Mouse (Mus musculus) embryonic facial prominence, embryonic 13.5 days (tissue): ENCODE results near the gene Il6st. TPM values are rescaled to one million over a fixed set of nuclear protein-coding genes. Genes with fewer than 3 reads are reported as not detected.

ENCODE experiments used
- ATAC-seq: fragments of 200-750 bp; cut with Nextera tagmentation; 2 replicates; pipeline ENCODE4 v1.8.0; 2017; ENCODE audit warnings: low read depth; ENCODE audit not compliant: insufficient number of reproducible peaks, insufficient read depth, low FRiP score, low TSS enrichment
- H3K27ac ChIP-seq: fragments of 300-500 bp; sonication (generic); 2 replicates; pipeline ENCODE4 v1.5.1; 2015; ENCODE audit warnings: moderate library complexity, mild to moderate bottlenecking, inconsistent platforms
- H3K27me3 ChIP-seq: fragments of 300-500 bp; sonication (generic); 2 replicates; pipeline ENCODE4 v1.6.1; 2015; ENCODE audit warnings: mild to moderate bottlenecking, inconsistent platforms
- H3K36me3 ChIP-seq: fragments of 300-500 bp; sonication (generic); 2 replicates; pipeline ENCODE4 v1.6.1; 2015; ENCODE audit warnings: mild to moderate bottlenecking, inconsistent platforms
- H3K4me1 ChIP-seq: fragments of 300-500 bp; sonication (generic); 2 replicates; pipeline ENCODE4 v1.6.1; 2015; ENCODE audit warnings: inconsistent platforms
- H3K4me2 ChIP-seq: fragments of 300-500 bp; sonication (generic); 2 replicates; pipeline ENCODE4 v1.6.1; 2015; ENCODE audit warnings: moderate library complexity, mild to moderate bottlenecking, inconsistent platforms
- H3K4me3 ChIP-seq: fragments of 300-500 bp; sonication (generic); 2 replicates; pipeline ENCODE4 v1.5.1; 2015; ENCODE audit warnings: mild to moderate bottlenecking, inconsistent platforms
- H3K9ac ChIP-seq: fragments of 300-500 bp; sonication (generic); 2 replicates; pipeline ENCODE4 v1.6.1; 2015; ENCODE audit warnings: mild to moderate bottlenecking, inconsistent platforms
- H3K9me3 ChIP-seq: fragments of 300-500 bp; sonication (generic); 2 replicates; pipeline ENCODE4 v1.6.1; 2016; ENCODE audit warnings: inconsistent platforms
- WGBS: fragments of 180-500 bp; shearing (Covaris S2); methylation state at CpG from one replicate; pipeline ENCODE4 v1.1.7; 2015; ENCODE audit warnings: mixed read lengths; 5-methylcytosine and 5-hydroxymethylcytosine counted together
- polyA plus RNA-seq: library from polyadenylated mRNA; unstranded; fragments of >200 nt; fragmentation: Nextera tagmentation; extraction: Ambion mirVana; gene quantifications from 2 replicates; pipeline ENCODE4 v1.2.1, GENCODE M21; 2015

The Il6st gene
- polyA plus RNA-seq, 1 experiment from 2014 or later, result 28.1 TPM

DNA sequence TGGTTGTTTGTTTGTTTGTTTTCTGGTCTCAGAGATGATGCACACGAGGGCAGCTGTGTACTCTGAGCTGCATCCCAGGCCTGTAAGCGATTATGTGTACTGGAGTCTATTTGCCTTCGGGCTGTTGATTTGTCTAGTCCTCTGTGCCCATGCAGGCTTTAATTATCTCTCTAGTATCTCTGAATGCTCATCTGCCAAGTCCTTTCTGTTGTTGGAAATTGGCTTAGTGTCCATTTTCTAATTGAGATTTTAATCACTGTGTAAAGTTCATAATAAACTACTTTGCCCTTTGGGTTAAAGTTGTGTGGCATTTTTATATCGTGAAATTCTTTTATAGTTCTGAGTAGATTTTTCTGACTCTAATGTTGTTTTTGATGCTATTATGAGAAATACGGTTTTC, 5.6 kb downstream of the Il6st start:
- Histone ChIP-seq H3K9me3 (no peaks in the 10 kb centered on the region), H3K27ac (no peak overlapping the region)

DNA sequence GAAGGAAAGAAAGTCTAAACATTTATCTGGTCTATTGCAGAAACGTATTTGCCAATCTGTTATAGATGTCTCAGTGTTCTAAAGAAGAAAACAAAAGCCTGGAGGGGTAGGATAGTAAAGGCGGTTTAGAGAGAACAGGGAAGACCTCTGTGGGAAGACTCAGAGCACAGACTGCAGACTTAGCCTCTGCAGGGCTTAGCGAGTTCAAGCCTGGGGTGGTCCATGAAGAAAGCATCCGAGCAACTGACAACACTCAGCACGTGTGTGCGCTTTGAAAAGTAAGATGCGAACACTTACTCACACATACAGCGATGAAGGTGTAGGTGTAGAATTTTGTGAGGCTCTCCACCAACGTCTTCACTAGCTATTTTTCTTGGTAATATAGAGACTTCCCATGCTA, 7.3 kb downstream of the Il6st start:
- ATAC-seq, result no peak
- 83% methylated on average over 9 of the region's 9 CpGs for WGBS
- Histone ChIP-seq H3K4me1 (peaks cover 12% of the 10 kb centered on the region), H3K4me3 (no peak overlapping the region), H3K9ac (no peak overlapping the region), H3K36me3 (peaks cover 11% of the 10 kb centered on the region), H3K9me3 (no peaks in the 10 kb centered on the region), H3K27me3 (no peaks in the 10 kb centered on the region), H3K27ac (no peak overlapping the region), H3K4me2 (no peak overlapping the region)

More for the DNA sequence above, 5.6 kb downstream of the Il6st start:
- ATAC-seq, result no peak
- no peaks in the 10 kb centered on the region for H3K27me3 ChIP-seq
- H3K9ac ChIP-seq, result no peak overlapping the region
- H3K36me3 ChIP-seq, result no peaks in the 10 kb centered on the region
- no peak overlapping the region for H3K4me2 ChIP-seq
- peaks cover 25% of the 10 kb centered on the region for H3K4me1 ChIP-seq
- no peak overlapping the region for H3K4me3 ChIP-seq
- 59% methylated on average over 5 of the region's 5 CpGs for WGBS

DNA sequence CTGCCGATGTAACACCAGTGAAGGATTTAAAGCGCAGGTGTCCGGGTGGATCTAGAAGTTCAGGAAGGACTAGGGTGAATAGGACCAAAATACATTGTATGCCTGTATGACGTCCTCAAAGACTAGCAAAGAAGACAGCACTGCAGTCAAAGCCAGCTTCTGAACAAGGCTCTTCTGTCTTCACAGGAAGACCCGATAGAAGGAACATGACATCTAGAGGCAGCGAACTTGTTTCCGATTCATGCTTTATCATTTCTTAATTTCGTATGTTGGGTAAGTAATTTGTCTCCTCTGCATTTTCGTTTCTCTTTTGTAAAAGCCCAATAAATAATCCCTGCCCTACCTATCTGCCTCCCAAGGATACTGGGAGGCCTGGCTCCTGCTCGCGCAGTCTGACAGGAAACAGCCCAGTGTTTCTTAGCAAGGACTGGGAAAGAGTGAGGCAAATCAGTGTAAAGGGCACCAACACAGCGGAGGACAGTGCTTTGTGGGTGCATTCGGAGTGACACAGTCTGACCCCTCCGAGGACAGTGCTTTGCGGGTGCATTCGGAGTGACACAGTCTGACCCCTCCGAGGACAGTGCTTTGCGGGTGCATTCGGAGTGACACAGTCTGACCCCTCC, 8.6 kb downstream of the Il6st start:
- Histone ChIP-seq H3K27ac (no peak overlapping the region), H3K4me3 (no peak overlapping the region), H3K27me3 (no peaks in the 10 kb centered on the region), H3K9me3 (no peaks in the 10 kb centered on the region), H3K36me3 (peaks cover 17% of the 10 kb centered on the region), H3K4me1 (peaks cover 5% of the 10 kb centered on the region), H3K4me2 (no peak overlapping the region), H3K9ac (no peak overlapping the region)
- WGBS, result 87% methylated on average over 19 of the region's 19 CpGs
- no peak for ATAC-seq

DNA sequence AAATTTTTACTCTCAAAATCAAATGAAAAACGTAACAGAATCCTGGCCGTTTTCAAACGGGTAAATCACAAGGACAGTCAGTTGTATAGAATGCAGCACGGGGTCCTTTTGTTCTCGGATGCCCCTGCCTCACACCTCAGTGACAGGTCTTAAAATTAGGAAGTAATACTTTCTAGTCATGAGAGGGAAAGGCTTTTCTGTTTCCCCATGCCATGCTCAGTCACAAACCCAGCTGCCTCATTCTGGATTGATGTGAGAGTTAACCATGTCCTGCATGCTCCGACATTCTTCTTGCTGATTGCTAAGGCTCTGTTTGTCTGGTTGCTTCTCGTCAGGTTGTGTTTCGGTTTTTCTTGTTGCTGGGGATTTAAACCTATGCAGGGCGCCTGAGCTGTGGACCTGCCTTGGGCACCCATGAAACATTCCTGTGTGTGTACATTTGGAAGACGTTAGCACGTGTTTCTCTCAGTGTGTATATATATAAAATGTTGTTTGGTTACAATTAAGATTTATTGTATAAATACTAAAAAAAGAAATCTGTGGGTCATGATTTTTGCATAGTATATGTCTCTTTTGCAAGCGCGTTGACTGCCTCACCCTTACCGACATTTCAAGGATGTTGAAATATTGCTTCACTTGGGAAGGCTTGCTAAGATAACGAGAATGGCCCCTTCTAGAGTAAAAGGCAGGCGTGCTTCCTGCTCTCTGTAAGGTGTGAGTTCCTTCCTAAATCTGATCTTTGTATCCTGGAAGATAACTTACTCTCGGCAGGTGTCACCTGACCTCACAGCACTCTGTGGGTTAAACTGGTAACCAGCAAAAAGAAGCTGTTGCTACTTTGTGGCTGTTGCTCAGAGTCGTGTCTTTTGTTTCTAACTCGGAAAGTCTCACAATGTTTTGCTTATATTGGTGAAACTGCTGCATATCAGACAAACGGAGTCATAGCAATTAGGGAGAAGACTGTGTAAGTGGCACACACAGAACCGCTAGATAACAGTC, 10.2 kb downstream of the Il6st start:
- no peak overlapping the region for H3K9ac ChIP-seq
- H3K27me3 ChIP-seq, result no peaks in the 10 kb centered on the region
- WGBS, result 74% methylated on average over 21 of the region's 21 CpGs
- no peak overlapping the region for H3K4me3 ChIP-seq
- H3K9me3 ChIP-seq, result no peaks in the 10 kb centered on the region
- H3K36me3 ChIP-seq, result peaks cover 19% of the 10 kb centered on the region
- ATAC-seq, result no peak
- no peak overlapping the region for H3K27ac ChIP-seq
- peaks cover 5% of the 10 kb centered on the region for H3K4me1 ChIP-seq
- H3K4me2 ChIP-seq, result no peak overlapping the region

DNA sequence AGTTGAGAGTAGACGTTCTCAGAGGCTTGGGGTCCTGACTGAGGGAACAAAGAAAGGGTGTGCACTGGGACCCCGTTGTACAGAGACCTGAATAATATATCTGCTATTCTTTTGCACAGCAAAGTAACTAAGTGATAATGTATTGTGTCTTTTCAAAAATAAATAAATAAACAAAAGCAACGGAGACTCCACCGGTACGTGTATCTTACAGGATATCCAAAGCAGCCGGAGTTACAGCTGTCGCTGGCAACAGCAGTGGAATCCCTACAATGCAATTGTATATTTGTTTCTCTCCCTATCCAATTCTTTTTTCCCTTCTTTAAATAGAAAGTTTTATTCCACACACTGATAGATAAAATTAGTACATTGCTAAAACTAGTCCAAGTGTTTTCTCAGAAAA, 15.2 kb downstream of the Il6st start:
- H3K4me3 ChIP-seq, result no peak overlapping the region
- no peak overlapping the region for H3K27ac ChIP-seq
- H3K4me1 ChIP-seq, result no peaks in the 10 kb centered on the region
- no peaks in the 10 kb centered on the region for H3K27me3 ChIP-seq
- 85% methylated on average over 7 of the region's 7 CpGs for WGBS
- ATAC-seq, result no peak
- H3K4me2 ChIP-seq, result no peak overlapping the region
- no peak overlapping the region for H3K9ac ChIP-seq
- H3K36me3 ChIP-seq, result peaks cover 55% of the 10 kb centered on the region
- no peaks in the 10 kb centered on the region for H3K9me3 ChIP-seq

DNA sequence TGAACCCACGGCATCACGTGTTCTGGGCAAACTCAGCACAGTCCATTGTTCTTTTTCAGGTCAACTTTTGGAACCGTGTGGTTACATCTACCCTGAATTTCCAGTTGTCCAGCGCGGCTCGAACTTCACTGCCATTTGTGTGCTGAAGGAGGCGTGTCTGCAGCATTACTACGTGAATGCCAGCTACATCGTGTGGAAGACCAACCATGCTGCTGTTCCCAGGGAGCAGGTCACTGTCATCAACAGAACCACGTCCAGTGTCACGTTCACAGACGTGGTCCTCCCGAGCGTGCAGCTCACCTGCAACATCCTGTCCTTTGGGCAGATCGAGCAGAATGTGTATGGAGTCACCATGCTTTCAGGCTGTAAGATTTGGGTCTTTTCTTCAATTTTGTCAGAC, 16.1 kb downstream of the Il6st start:
- Histone ChIP-seq H3K36me3 (peaks cover 62% of the 10 kb centered on the region), H3K9ac (no peak overlapping the region), H3K9me3 (no peaks in the 10 kb centered on the region), H3K4me1 (no peaks in the 10 kb centered on the region), H3K4me3 (no peak overlapping the region), H3K4me2 (no peak overlapping the region), H3K27me3 (no peaks in the 10 kb centered on the region), H3K27ac (no peak overlapping the region)
- 88% methylated on average over 15 of the region's 15 CpGs for WGBS
- ATAC-seq, result no peak

DNA sequence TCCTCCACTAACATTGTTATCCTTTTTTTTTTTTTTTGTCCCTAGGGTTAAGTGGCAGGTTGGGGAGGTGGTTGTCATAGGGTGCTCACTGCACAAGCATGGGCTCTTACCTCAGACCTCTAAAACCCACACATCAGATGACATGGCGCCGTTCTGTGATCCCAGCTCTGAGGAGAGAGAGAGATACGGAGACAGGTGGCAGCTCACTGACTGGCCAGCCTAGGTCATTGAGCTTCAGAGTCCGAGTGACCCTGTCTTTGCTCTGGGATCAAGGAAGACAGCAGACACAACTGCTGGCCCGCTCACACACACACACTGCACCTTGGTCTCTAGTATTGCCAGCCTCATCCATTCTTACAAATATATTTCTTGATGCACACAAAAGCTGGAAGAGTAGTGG, 18.7 kb downstream of the Il6st start:
- no peak overlapping the region for H3K9ac ChIP-seq
- no peak overlapping the region for H3K4me2 ChIP-seq
- no peak overlapping the region for H3K27ac ChIP-seq
- H3K36me3 ChIP-seq, result peaks cover 65% of the 10 kb centered on the region
- H3K9me3 ChIP-seq, result no peaks in the 10 kb centered on the region
- WGBS, result 91% methylated on average over 5 of the region's 5 CpGs
- no peaks in the 10 kb centered on the region for H3K27me3 ChIP-seq
- H3K4me3 ChIP-seq, result no peak overlapping the region
- H3K4me1 ChIP-seq, result no peaks in the 10 kb centered on the region
- no peak for ATAC-seq

DNA sequence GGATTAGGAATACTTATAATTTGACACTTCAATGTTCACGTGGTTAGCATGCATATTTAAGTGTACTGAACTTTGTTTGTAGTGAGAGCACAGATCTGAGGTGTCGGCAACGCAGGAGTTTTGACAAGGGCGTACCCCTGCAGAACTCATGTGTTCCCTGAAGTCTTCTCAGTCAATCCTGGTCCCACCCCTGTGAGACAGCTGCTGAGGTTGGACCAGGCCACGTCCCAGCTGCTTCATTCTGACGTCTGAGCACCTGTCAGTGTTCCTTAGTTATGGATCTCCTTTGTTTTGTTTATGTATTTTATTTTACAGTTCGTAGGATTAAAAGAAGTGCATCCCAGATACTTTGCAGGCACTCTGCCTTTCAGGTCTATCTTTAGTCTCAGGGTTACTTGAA, 19.1 kb downstream of the Il6st start:
- Histone ChIP-seq H3K27ac (no peak overlapping the region), H3K36me3 (peaks cover 63% of the 10 kb centered on the region), H3K4me3 (no peak overlapping the region), H3K27me3 (no peaks in the 10 kb centered on the region), H3K9ac (no peak overlapping the region), H3K4me2 (no peak overlapping the region), H3K9me3 (no peaks in the 10 kb centered on the region), H3K4me1 (no peaks in the 10 kb centered on the region)
- no peak for ATAC-seq
- 83% methylated on average over 7 of the region's 7 CpGs for WGBS

DNA sequence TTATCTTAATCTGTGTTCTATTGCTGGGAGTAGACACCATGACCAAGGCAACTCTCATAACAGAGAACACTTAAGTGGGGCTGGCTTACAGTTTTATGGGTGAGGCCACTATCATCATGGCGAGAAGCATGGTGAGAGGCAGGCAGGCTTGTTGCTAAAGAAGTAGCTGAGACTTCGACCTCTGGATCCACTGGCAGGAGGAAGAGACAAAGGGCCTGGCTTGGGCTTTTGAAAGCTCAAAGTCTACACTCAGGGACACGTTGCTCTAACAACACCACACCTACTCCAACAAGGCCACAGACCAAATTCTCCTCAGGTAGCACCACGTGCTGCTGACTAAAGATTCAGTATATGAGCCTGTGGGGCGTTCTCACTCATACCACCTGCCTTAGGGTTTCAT, 22.4 kb downstream of the Il6st start:
- Histone ChIP-seq H3K27me3 (no peaks in the 10 kb centered on the region), H3K36me3 (peaks cover 69% of the 10 kb centered on the region), H3K4me2 (no peak overlapping the region), H3K27ac (no peak overlapping the region), H3K9me3 (no peaks in the 10 kb centered on the region), H3K4me3 (no peak overlapping the region), H3K9ac (no peak overlapping the region), H3K4me1 (peaks cover 5% of the 10 kb centered on the region; the same call in 1 of the 2 replicates)
- WGBS, result 98% methylated on average over 5 of the region's 5 CpGs
- ATAC-seq, result no peak

DNA sequence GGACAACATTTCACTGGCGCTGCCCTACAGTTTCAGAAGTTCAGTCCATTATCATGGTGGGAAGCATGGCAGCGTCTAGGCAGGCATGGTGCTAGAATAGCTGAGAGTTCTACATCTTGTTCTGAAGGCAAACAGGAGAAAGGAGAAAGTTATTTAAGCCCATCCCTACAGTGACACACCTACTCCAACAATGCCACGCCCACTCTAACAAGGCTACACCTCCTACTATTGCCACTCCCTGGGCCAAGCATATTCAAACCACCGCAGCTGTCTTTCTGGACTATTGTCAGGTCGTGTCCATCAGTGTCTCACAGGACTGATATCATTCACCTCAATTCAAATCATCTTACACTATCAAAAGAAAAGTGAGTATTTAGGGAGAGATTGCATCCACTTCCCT, 22.8 kb downstream of the Il6st start:
- no peak overlapping the region for H3K9ac ChIP-seq
- peaks cover 69% of the 10 kb centered on the region for H3K36me3 ChIP-seq
- H3K27me3 ChIP-seq, result no peaks in the 10 kb centered on the region
- no peak for ATAC-seq
- no peak overlapping the region for H3K4me2 ChIP-seq
- H3K4me1 ChIP-seq, result peaks cover 5% of the 10 kb centered on the region; the same call in 1 of the 2 replicates
- no peak overlapping the region for H3K4me3 ChIP-seq
- H3K27ac ChIP-seq, result no peak overlapping the region
- 93% methylated on average over 5 of the region's 5 CpGs for WGBS
- H3K9me3 ChIP-seq, result no peaks in the 10 kb centered on the region

DNA sequence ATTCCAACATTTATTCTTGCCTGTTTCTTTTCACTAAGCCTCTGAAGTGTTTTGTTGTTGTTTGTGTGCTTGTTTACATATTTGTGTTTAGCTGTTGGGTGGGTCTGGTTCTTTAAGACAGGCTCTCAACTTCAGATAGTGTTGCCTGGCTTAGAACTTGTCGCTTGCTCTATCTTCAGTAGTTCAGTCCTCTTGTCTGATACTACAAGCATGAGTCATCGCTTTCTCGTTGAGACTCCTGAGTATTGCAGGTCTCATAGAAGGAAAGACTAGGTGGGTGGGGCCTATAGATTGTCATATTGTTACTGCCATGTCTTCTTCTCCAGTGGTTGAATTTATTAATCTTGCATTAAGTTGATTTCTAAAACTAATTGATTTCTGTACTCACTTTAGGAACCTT, 26.2 kb downstream of the Il6st start:
- Histone ChIP-seq H3K27me3 (no peaks in the 10 kb centered on the region), H3K9me3 (no peaks in the 10 kb centered on the region), H3K4me3 (no peak overlapping the region), H3K4me1 (peaks cover 5% of the 10 kb centered on the region; the same call in 1 of the 2 replicates), H3K9ac (no peak overlapping the region), H3K27ac (no peak overlapping the region), H3K4me2 (no peak overlapping the region), H3K36me3 (peaks cover 63% of the 10 kb centered on the region)
- WGBS, result 94% methylated on average over 3 of the region's 3 CpGs
- no peak for ATAC-seq
